Mouse (Mus musculus): ENCODE data around the gene Cilp2.

DNA sequence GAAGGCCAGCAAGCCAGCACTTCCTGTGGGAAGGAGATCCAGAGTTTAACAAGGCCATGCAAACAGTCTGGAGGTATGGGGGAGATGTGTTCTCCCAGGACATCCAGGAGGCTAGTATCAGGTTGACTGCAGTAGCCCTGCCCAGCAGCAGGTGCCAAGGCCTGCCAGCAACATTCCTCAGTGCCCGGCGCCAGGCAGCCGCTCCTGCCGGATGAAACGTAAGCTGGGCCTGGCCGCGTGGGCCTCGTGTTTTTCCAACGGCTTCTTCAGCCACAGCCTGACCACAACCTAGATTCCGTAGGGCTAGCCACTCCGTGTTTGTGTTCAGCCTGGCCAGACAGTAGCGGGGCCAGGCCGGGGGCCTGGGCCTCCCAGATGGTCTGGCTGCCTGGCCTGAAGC lies 12.8 kb downstream of the Cilp2 start:
- TF ChIP-seq CTCF (IDR thresholded peaks at IDR 0.05; ENCODE audit: control insufficient read depth, insufficient read depth, insufficient replicate concordance, low read depth, low read length) (no peak), POLR2A (IDR thresholded peaks at IDR 0.05; ENCODE audit: control insufficient read depth, low read depth, low read length) (no peak)
